Comparison of ENCODE assay signal across 28 mouse cellular contexts in genomic region chr5:142010189-142010588, GRCm38 (mm10).
A peak's percentile ranks its signal among the peaks of the same experiment; 100 is the strongest.
DNase-seq lines count a peak whose midpoint lies in the region; ATAC-seq and TF ChIP-seq lines count a peak whose summit lies in the region.
"Had no signal": no experiment of that assay in that cellular context is flagged by ENCODE, and none has a peak within 500 bp of the region (broad histone marks: within the 10 kb centered on the region; RNA-seq: fewer than 3 reads in every experiment).

No protein-coding gene starts in this region.

- peaks cover 6% of the 10 kb centered on the region for H3K4me1 ChIP-seq in heart, embryonic 11.5 days (ENCODE audit: control insufficient read depth, insufficient read depth, low read length)
- no peaks in the 10 kb centered on the region for H3K4me1 ChIP-seq in heart, embryonic 16.5 days (ENCODE audit: control insufficient read depth, insufficient read depth, low read length)
- peaks cover 7% of the 10 kb centered on the region; the same call in 1 of the 2 replicates for H3K4me1 ChIP-seq in midbrain, embryonic 11.5 days (ENCODE audit: control insufficient read depth, insufficient read depth, low read length)
- H3K4me1 ChIP-seq in midbrain, embryonic 16.5 days (ENCODE audit: control insufficient read depth, insufficient read depth, low read length): peaks cover 5% of the 10 kb centered on the region; the same call in 1 of the 2 replicates
- peaks cover 10% of the 10 kb centered on the region for H3K4me1 ChIP-seq in limb, embryonic 14.5 days (ENCODE audit: control insufficient read depth, insufficient read depth, low read length)
- H3K4me1 ChIP-seq: forebrain, embryonic 15.5 days; liver, embryonic 13.5 days; megakaryocyte, embryonic 14.5 days had no signal

- no peaks in the 10 kb centered on the region for H3K9me3 ChIP-seq in heart, embryonic 11.5 days (replicated peaks; ENCODE audit: control insufficient read depth, low read length)
- H3K9me3 ChIP-seq in heart, embryonic 16.5 days (replicated peaks; ENCODE audit: control insufficient read depth, low read length): 0 out of 2 replicates have a peak, but pooled peaks cover 5% of the 10 kb centered on the region
- H3K9me3 ChIP-seq in midbrain, embryonic 11.5 days (ENCODE audit: control insufficient read depth, low read length): no peaks in the 10 kb centered on the region; the same call in 1 of the 2 replicates
- no peaks in the 10 kb centered on the region for H3K9me3 ChIP-seq in midbrain, embryonic 16.5 days (replicated peaks; ENCODE audit: control insufficient read depth, low read length, poor library complexity, severe bottlenecking)
- H3K9me3 ChIP-seq in limb, embryonic 14.5 days (ENCODE audit: control insufficient read depth, low read length): 0 out of 2 replicates have a peak, but pooled peaks cover 6% of the 10 kb centered on the region
- H3K9me3 ChIP-seq: forebrain, embryonic 10.5 days; hindbrain, embryonic 10.5 days had no signal

- no peak for TF ChIP-seq POLR2A in limb, embryonic 14.5 days (IDR thresholded peaks at IDR 0.05; ENCODE audit: borderline replicate concordance, extremely low read depth, insufficient read depth, insufficient read length)

- H3K4me2 ChIP-seq in heart, embryonic 11.5 days: no peak overlapping the region
- H3K4me2 ChIP-seq in heart, embryonic 16.5 days (ENCODE audit: low read depth, low read length): no peak overlapping the region
- H3K4me2 ChIP-seq in midbrain, embryonic 11.5 days: no peak overlapping the region
- H3K4me2 ChIP-seq in midbrain, embryonic 16.5 days (ENCODE audit: low read length): no peak overlapping the region
- no peak overlapping the region for H3K4me2 ChIP-seq in limb, embryonic 14.5 days (replicated peaks; ENCODE audit: low read depth, low read length, severe bottlenecking)
- H3K4me2 ChIP-seq: forebrain, embryonic 15.5 days; liver, embryonic 13.5 days had no signal

- H3K27me3 ChIP-seq in heart, embryonic 11.5 days (ENCODE audit: control insufficient read depth, insufficient read depth, low read length): no peaks in the 10 kb centered on the region
- no peaks in the 10 kb centered on the region for H3K27me3 ChIP-seq in heart, embryonic 16.5 days (ENCODE audit: control insufficient read depth, insufficient read depth, low read length)
- H3K27me3 ChIP-seq in midbrain, embryonic 11.5 days (ENCODE audit: control insufficient read depth, insufficient read depth, low read length): no peaks in the 10 kb centered on the region
- H3K27me3 ChIP-seq in midbrain, embryonic 16.5 days (ENCODE audit: control insufficient read depth, insufficient read depth, low read depth, low read length): no peaks in the 10 kb centered on the region
- no peaks in the 10 kb centered on the region for H3K27me3 ChIP-seq in limb, embryonic 14.5 days (ENCODE audit: control insufficient read depth, insufficient read depth, low read length)
- H3K27me3 ChIP-seq: forebrain, embryonic 15.5 days; liver, embryonic 13.5 days; megakaryocyte, embryonic 14.5 days had no signal

- no peak for DNase-seq in heart, adult 18-20 months
- no peak for DNase-seq in heart, adult 8-10 months (ENCODE audit: low spot score)
- DNase-seq in midbrain, embryonic 11.5 days (ENCODE audit: low spot score, missing footprints): peak; percentile 75
- no peak for DNase-seq in limb, embryonic 14.5 days (ENCODE audit: low spot score)
- DNase-seq: adrenal gland, postnatal 14 days; cerebellum, adult 11 months; cerebellum, adult 9-10 months; cerebellum, postnatal 36 days; embryo, embryonic 11 days; gastrocnemius, postnatal 25 days; kidney, adult 18-20 months; kidney, postnatal 4 days; liver, embryonic 13.5 days; lung, adult 18-20 months; lung, postnatal 4 days had no signal

- H3K27ac ChIP-seq in heart, embryonic 11.5 days (ENCODE audit: low read depth, low read length): no peak overlapping the region; the same call in 1 of the 2 replicates
- no peak overlapping the region for H3K27ac ChIP-seq in heart, embryonic 16.5 days (ENCODE audit: low read length)
- H3K27ac ChIP-seq in midbrain, embryonic 11.5 days (ENCODE audit: low read depth, low read length): no peak overlapping the region
- no peak overlapping the region for H3K27ac ChIP-seq in midbrain, embryonic 16.5 days (ENCODE audit: low read length)
- H3K27ac ChIP-seq in limb, embryonic 14.5 days (replicated peaks; ENCODE audit: low read depth, low read length): no peak overlapping the region
- H3K27ac ChIP-seq: forebrain, embryonic 10.5 days; forebrain, embryonic 15.5 days; hindbrain, embryonic 10.5 days; kidney, postnatal 0 days; liver, embryonic 13.5 days had no signal

- 24% methylated on average over 3 of the region's 3 CpGs for WGBS in heart, embryonic 11.5 days (ENCODE audit: insufficient replicate concordance)
- WGBS in heart, embryonic 16.5 days: 28% methylated on average over 3 of the region's 3 CpGs
- 14% methylated on average over 3 of the region's 3 CpGs for WGBS in midbrain, embryonic 11.5 days
- 24% methylated on average over 3 of the region's 3 CpGs for WGBS in midbrain, embryonic 16.5 days
- WGBS in limb, embryonic 14.5 days: 12% methylated on average over 2 of the region's 3 CpGs

- H3K9ac ChIP-seq in heart, embryonic 11.5 days (ENCODE audit: low read depth, low read length): no peak overlapping the region
- H3K9ac ChIP-seq in heart, embryonic 16.5 days (ENCODE audit: low read length): no peak overlapping the region
- H3K9ac ChIP-seq in midbrain, embryonic 11.5 days (ENCODE audit: low read length): no peak overlapping the region
- H3K9ac ChIP-seq in midbrain, embryonic 16.5 days (ENCODE audit: low read depth, low read length): no peak overlapping the region
- H3K9ac ChIP-seq in limb, embryonic 14.5 days (ENCODE audit: low read depth, low read length, severe bottlenecking): 0 out of 2 replicates have a peak overlapping the region, but pooled peaks have one; percentile 16
- H3K9ac ChIP-seq: forebrain, embryonic 15.5 days; liver, embryonic 13.5 days had no signal

- H3K4me3 ChIP-seq in heart, embryonic 11.5 days (ENCODE audit: low read depth, low read length): no peak overlapping the region
- H3K4me3 ChIP-seq in heart, embryonic 16.5 days (ENCODE audit: low read length): no peak overlapping the region
- H3K4me3 ChIP-seq in midbrain, embryonic 11.5 days (ENCODE audit: low read depth, low read length): no peak overlapping the region
- H3K4me3 ChIP-seq in midbrain, embryonic 16.5 days (ENCODE audit: low read depth, low read length): no peak overlapping the region
- H3K4me3 ChIP-seq in limb, embryonic 14.5 days (replicated peaks; ENCODE audit: low read length): no peak overlapping the region
- H3K4me3 ChIP-seq: forebrain, embryonic 10.5 days; forebrain, embryonic 15.5 days; hindbrain, embryonic 10.5 days; liver, embryonic 13.5 days; megakaryocyte, embryonic 14.5 days; myocyte had no signal

- H3K36me3 ChIP-seq in heart, embryonic 11.5 days (ENCODE audit: control insufficient read depth, insufficient read depth, low read length): no peaks in the 10 kb centered on the region
- no peaks in the 10 kb centered on the region for H3K36me3 ChIP-seq in heart, embryonic 16.5 days (ENCODE audit: control insufficient read depth, insufficient read depth)
- no peaks in the 10 kb centered on the region for H3K36me3 ChIP-seq in midbrain, embryonic 11.5 days (ENCODE audit: control insufficient read depth, insufficient read depth, low read length)
- no peaks in the 10 kb centered on the region for H3K36me3 ChIP-seq in midbrain, embryonic 16.5 days (ENCODE audit: control insufficient read depth, insufficient read depth, low read length)
- no peaks in the 10 kb centered on the region for H3K36me3 ChIP-seq in limb, embryonic 14.5 days (ENCODE audit: control insufficient read depth, insufficient read depth, low read length)
- H3K36me3 ChIP-seq: forebrain, embryonic 10.5 days; forebrain, embryonic 15.5 days; hindbrain, embryonic 10.5 days; liver, embryonic 13.5 days had no signal

- ATAC-seq in heart, embryonic 11.5 days (replicated peaks; ENCODE audit: insufficient number of reproducible peaks, low FRiP score, low TSS enrichment): 0 out of 2 replicates have a peak, but pooled peaks have one; percentile 52
- ATAC-seq in heart, embryonic 16.5 days (replicated peaks; ENCODE audit: extremely low read depth, insufficient read depth, low FRiP score): peak; percentile 60
- no peak for ATAC-seq in midbrain, embryonic 11.5 days (ENCODE audit: low FRiP score)
- no peak for ATAC-seq in midbrain, embryonic 16.5 days
- ATAC-seq in limb, embryonic 14.5 days (ENCODE audit: low FRiP score, low read depth): no peak
- ATAC-seq in megakaryocyte-erythroid progenitor cell, adult 5-6 weeks (replicated peaks; ENCODE audit: low FRiP score, low TSS enrichment, poor library complexity, severe bottlenecking): no peak
- ATAC-seq: CD4-positive, CD25-positive, alpha-beta regulatory T cell, adult 4 months; forebrain, embryonic 15.5 days; hindbrain, embryonic 16.5 days; lung, postnatal 0 days had no signal

Comparison
In these comparisons a context has a peak if more than half of its experiments do, and no peak if none do; other contexts are left out.
1. ATAC-seq: peak in heart, embryonic 11.5 days (single experiment) and heart, embryonic 16.5 days (single experiment); none in midbrain, embryonic 11.5 days (single experiment), midbrain, embryonic 16.5 days (single experiment), limb, embryonic 14.5 days (single experiment) and megakaryocyte-erythroid progenitor cell, adult 5-6 weeks (single experiment).